Mouse (Mus musculus) C2C12 (cell line): ENCODE data around the gene Lcmt1. TPM values are rescaled to one million over a fixed set of nuclear protein-coding genes. Genes with fewer than 3 reads are reported as not detected.

Experiments
- H3K27me3 ChIP-seq: one replicate; pipeline ENCODE4 v1.6.1; 2011; ENCODE audit not compliant: control insufficient read depth, insufficient read depth, insufficient read length
- H3K36me3 ChIP-seq: one replicate; pipeline ENCODE4 v1.6.1; 2011; ENCODE audit not compliant: control insufficient read depth, insufficient read depth
- H3K4me3 ChIP-seq: one replicate; pipeline ENCODE4 v1.5.1; 2011; ENCODE audit warnings: mild to moderate bottlenecking, control low read depth; ENCODE audit not compliant: poor library complexity, insufficient read depth, severe bottlenecking
- H3K79me2 ChIP-seq: one replicate; pipeline ENCODE4 v1.6.1; 2011; ENCODE audit not compliant: control insufficient read depth, insufficient read depth
- H3K79me3 ChIP-seq: one replicate; pipeline ENCODE4 v1.6.1; 2011; ENCODE audit warnings: low read depth, control low read depth
- H3ac ChIP-seq: one replicate; pipeline ENCODE3; 2011; ENCODE audit warnings: low read depth; ENCODE audit not compliant: control insufficient read depth, insufficient read length
- CEBPB ChIP-seq: IDR thresholded peaks from one replicate; pipeline ENCODE4 v1.6.1; 2011; ENCODE audit warnings: low read depth, mild to moderate bottlenecking, control low read depth, moderate library complexity
- CTCF ChIP-seq: IDR thresholded peaks from one replicate; pipeline ENCODE4 v1.5.1; 2011; ENCODE audit not compliant: control insufficient read depth, insufficient read depth, insufficient read length
- FOSL1 ChIP-seq: IDR thresholded peaks from one replicate; pipeline ENCODE4 v1.8.0; 2011; ENCODE audit warnings: mild to moderate bottlenecking, low read length; ENCODE audit not compliant: poor library complexity, insufficient read depth, severe bottlenecking
- MAX ChIP-seq: IDR thresholded peaks from one replicate; pipeline ENCODE4 v1.6.1; 2011; ENCODE audit warnings: mild to moderate bottlenecking, control low read depth
- MYOD1 ChIP-seq: IDR thresholded peaks from one replicate; pipeline ENCODE4 v1.6.1; 2011; ENCODE audit warnings: low read depth; ENCODE audit not compliant: control insufficient read depth, insufficient read length
- MYOG ChIP-seq: IDR thresholded peaks from one replicate; pipeline ENCODE4 v1.6.1; 2011; ENCODE audit not compliant: control insufficient read depth, insufficient read length; ENCODE audit errors: extremely low read depth
- USF1 ChIP-seq: IDR thresholded peaks from one replicate; pipeline ENCODE4 v1.6.1; 2011; ENCODE audit warnings: low read depth, mild to moderate bottlenecking, control low read depth, moderate library complexity
- polyA plus RNA-seq: library from polyadenylated mRNA; unstranded; fragments of >200 nt; fragmentation: generic; extraction: Trizol; gene quantifications from one replicate; pipeline ENCODE4 v1.2.1, GENCODE M21; 2012; ENCODE audit warnings: missing spikeins

Lcmt1 gene
- polyA plus RNA-seq, 1 experiment, result 29.5 TPM

- no peaks in the 10 kb centered on the region for H3K36me3 ChIP-seq
- no peaks in the 10 kb centered on the region for H3K27me3 ChIP-seq
- no peak overlapping the region for H3ac ChIP-seq
- no peak for TF ChIP-seq CEBPB
- TF ChIP-seq FOSL1, result no peak
- no peak for TF ChIP-seq MAX
- TF ChIP-seq USF1, result no peak
- no peak for TF ChIP-seq CTCF
- TF ChIP-seq MYOD1, result no peak
- TF ChIP-seq MYOG, result no peak
- no peak overlapping the region for H3K4me3 ChIP-seq
- no peaks in the 10 kb centered on the region for H3K79me3 ChIP-seq
- H3K79me2 ChIP-seq, result no peaks in the 10 kb centered on the region
Observed at GRCm38 (mm10) chr7:123431206-123431605, 61.6 kb downstream of the Lcmt1 start.

GRCm38 (mm10) chr7:123442079-123442478, 72.5 kb downstream of the Lcmt1 start:
- Histone ChIP-seq H3K79me3 (no peaks in the 10 kb centered on the region), H3K36me3 (no peaks in the 10 kb centered on the region), H3K27me3 (no peaks in the 10 kb centered on the region), H3K4me3 (no peak overlapping the region), H3K79me2 (no peaks in the 10 kb centered on the region), H3ac (no peak overlapping the region)
- TF ChIP-seq CTCF (no peak), USF1 (no peak), MAX (no peak), FOSL1 (no peak), CEBPB (no peak), MYOD1 (no peak), MYOG (no peak)

DNA sequence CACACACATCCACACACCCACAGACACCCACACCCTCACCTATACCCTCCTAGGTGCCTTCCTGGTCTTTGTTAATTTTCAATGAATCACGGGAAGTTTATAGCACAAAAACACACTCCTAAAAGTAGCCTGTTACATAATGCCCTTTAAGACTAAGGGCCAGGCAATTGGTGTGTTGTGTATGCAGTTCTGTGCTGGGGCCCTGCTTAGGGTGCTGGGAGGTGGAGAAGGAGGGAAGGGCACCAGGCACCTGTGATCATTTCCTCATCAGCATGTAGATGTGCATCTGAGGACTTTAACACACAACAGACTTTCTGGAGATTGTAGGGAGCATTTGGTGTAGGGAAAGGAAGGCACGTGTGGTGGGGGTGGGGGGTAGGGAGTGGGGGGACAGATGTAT, 79.2 kb downstream of the Lcmt1 start:
- TF ChIP-seq MAX, result no peak
- no peak for TF ChIP-seq USF1
- no peak for TF ChIP-seq CTCF
- TF ChIP-seq FOSL1, result no peak
- TF ChIP-seq CEBPB, result no peak
- no peak for TF ChIP-seq MYOG
- no peak for TF ChIP-seq MYOD1
- Histone ChIP-seq H3K79me3 (no peaks in the 10 kb centered on the region), H3K79me2 (no peaks in the 10 kb centered on the region), H3K36me3 (no peaks in the 10 kb centered on the region), H3K4me3 (no peak overlapping the region), H3K27me3 (no peaks in the 10 kb centered on the region), H3ac (no peak overlapping the region)

- H3K79me3 ChIP-seq, result no peaks in the 10 kb centered on the region
- no peak for TF ChIP-seq USF1
- TF ChIP-seq MYOG, result no peak
- no peak for TF ChIP-seq FOSL1
- TF ChIP-seq CTCF, result no peak
- TF ChIP-seq CEBPB, result no peak
- no peak for TF ChIP-seq MAX
- no peak for TF ChIP-seq MYOD1
- no peaks in the 10 kb centered on the region for H3K79me2 ChIP-seq
- no peaks in the 10 kb centered on the region for H3K27me3 ChIP-seq
- H3K4me3 ChIP-seq, result no peak overlapping the region
- no peak overlapping the region for H3ac ChIP-seq
- H3K36me3 ChIP-seq, result no peaks in the 10 kb centered on the region
Observed at GRCm38 (mm10) chr7:123449676-123450075, 80.1 kb downstream of the Lcmt1 start.

DNA sequence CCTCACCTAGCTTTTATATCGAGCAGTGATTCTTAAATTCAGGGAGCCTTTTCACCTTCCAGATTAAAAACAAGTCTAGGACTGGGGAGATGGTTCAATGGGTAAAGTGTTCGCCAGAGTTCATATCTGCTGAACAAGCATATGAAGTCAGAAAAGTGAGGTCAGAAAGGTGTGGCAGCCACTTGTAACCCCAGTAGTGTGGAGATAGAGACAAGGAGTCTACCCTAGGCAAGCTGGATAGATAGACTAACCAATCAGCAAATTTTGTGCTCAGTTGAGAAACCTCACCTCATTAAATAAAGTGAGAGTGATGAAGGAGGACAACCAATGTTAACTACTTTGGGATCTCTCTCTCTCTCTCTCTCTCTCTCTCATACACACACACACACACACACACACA, 80.9 kb downstream of the Lcmt1 start:
- Histone ChIP-seq H3ac (no peak overlapping the region), H3K36me3 (no peaks in the 10 kb centered on the region), H3K79me3 (no peaks in the 10 kb centered on the region), H3K4me3 (no peak overlapping the region), H3K79me2 (no peaks in the 10 kb centered on the region), H3K27me3 (no peaks in the 10 kb centered on the region)
- TF ChIP-seq FOSL1 (no peak), MYOG (no peak), CTCF (no peak), CEBPB (no peak), MAX (no peak), USF1 (no peak)

DNA sequence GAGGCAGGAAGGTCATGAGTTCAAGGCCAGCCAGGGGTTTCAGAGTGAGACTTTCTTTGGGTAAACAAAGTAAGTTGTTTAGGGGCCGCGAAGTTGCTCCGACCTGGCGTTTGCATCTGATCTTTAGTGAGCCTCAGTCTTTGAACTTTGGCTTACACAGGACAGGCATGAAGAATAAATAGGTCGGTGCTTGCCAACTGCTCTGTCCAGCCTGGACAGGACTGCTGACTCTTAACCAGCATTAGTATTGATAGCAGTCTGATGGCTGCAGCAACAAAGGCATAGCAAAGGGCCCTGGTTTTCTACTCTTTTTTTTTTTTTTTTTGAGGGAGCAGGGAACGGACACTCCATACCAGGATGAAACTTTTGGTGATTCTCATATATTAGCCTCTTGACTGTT, 83.0 kb downstream of the Lcmt1 start:
- no peaks in the 10 kb centered on the region for H3K27me3 ChIP-seq
- H3ac ChIP-seq, result no peak overlapping the region
- no peak overlapping the region for H3K4me3 ChIP-seq
- H3K36me3 ChIP-seq, result no peaks in the 10 kb centered on the region
- H3K79me2 ChIP-seq, result no peaks in the 10 kb centered on the region
- no peaks in the 10 kb centered on the region for H3K79me3 ChIP-seq
- TF ChIP-seq USF1, result no peak
- no peak for TF ChIP-seq MYOD1
- no peak for TF ChIP-seq MAX
- no peak for TF ChIP-seq CEBPB
- TF ChIP-seq FOSL1, result no peak
- TF ChIP-seq CTCF, result no peak
- no peak for TF ChIP-seq MYOG
